8 mouse cellular contexts compared by ENCODE assay signal in genomic region chr9:36726131-36727033, GRCm38 (mm10). TPM values are rescaled to one million over a fixed set of nuclear protein-coding genes. Genes with fewer than 3 reads are reported as not detected.
DNase-seq lines count a peak whose midpoint lies in the region; ATAC-seq and TF ChIP-seq lines count a peak whose summit lies in the region.

No protein-coding gene starts in this region.

- peak overlapping the region; percentile 54 for H3K9ac ChIP-seq in embryonic facial prominence, embryonic 15.5 days
- peak overlapping the region; percentile 79 for H3K9ac ChIP-seq in limb, embryonic 14.5 days (ENCODE audit: low read depth, low read length, severe bottlenecking)
- peak overlapping the region; percentile 66 for H3K9ac ChIP-seq in midbrain, postnatal 0 days (replicated peaks; ENCODE audit: low read length, poor library complexity, severe bottlenecking)

- peak overlapping the region; percentile 97 for H3K4me2 ChIP-seq in embryonic facial prominence, embryonic 15.5 days (replicated peaks)
- peak overlapping the region; percentile 87 for H3K4me2 ChIP-seq in limb, embryonic 14.5 days (replicated peaks; ENCODE audit: low read depth, low read length, severe bottlenecking)
- peak overlapping the region; percentile 99 for H3K4me2 ChIP-seq in midbrain, postnatal 0 days (ENCODE audit: low read depth, low read length, poor library complexity, severe bottlenecking)

- peak overlapping the region; percentile 52 for H3K27ac ChIP-seq in bone marrow, adult 2 months (ENCODE audit: control insufficient read depth, insufficient read depth, low read depth, low read length, poor library complexity)
- peak overlapping the region; percentile 93 for H3K27ac ChIP-seq in embryonic facial prominence, embryonic 15.5 days (replicated peaks)
- peak overlapping the region; percentile 91 for H3K27ac ChIP-seq in limb, embryonic 14.5 days (replicated peaks; ENCODE audit: low read depth, low read length)
- H3K27ac ChIP-seq in midbrain, postnatal 0 days (ENCODE audit: low read depth, low read length): peak overlapping the region; percentile 65

- peak; percentile 45; the same call in 1 of the 2 replicates for TF ChIP-seq POLR2A in bone marrow, adult 2 months (IDR thresholded peaks at IDR 0.05; ENCODE audit: borderline replicate concordance, control insufficient read depth, low read depth, low read length)
- peak; percentile 32; the same call in 1 of the 2 replicates for TF ChIP-seq POLR2A in limb, embryonic 14.5 days (IDR thresholded peaks at IDR 0.05; ENCODE audit: borderline replicate concordance, extremely low read depth, insufficient read depth, insufficient read length)

- no peak for TF ChIP-seq CTCF in bone marrow, adult 2 months (IDR thresholded peaks at IDR 0.05; ENCODE audit: control insufficient read depth, insufficient read depth, low read length)
- peak; percentile 32 for TF ChIP-seq CTCF in midbrain, postnatal 0 days (IDR thresholded peaks at IDR 0.05)

- peak; percentile 92 for ATAC-seq in embryonic facial prominence, embryonic 15.5 days (ENCODE audit: insufficient number of reproducible peaks, low FRiP score, low TSS enrichment, low read depth)
- ATAC-seq in limb, embryonic 14.5 days (ENCODE audit: low FRiP score, low read depth): peak; percentile 93
- peak; percentile 93 for ATAC-seq in midbrain, postnatal 0 days (ENCODE audit: low FRiP score)

- no peaks in the 10 kb centered on the region for H3K4me1 ChIP-seq in bone marrow, adult 2 months (ENCODE audit: control insufficient read depth, insufficient read depth, low read length)
- peaks cover 15% of the 10 kb centered on the region for H3K4me1 ChIP-seq in embryonic facial prominence, embryonic 15.5 days
- H3K4me1 ChIP-seq in limb, embryonic 14.5 days (ENCODE audit: control insufficient read depth, insufficient read depth, low read length): peaks cover 8% of the 10 kb centered on the region
- 0 out of 2 replicates have a peak, but pooled peaks cover 5% of the 10 kb centered on the region for H3K4me1 ChIP-seq in midbrain, postnatal 0 days (ENCODE audit: insufficient read depth, low read length)

- peak; percentile 94 for DNase-seq in 416B (ENCODE audit: low read depth)
- peak; percentile 92 for DNase-seq in heart, adult 8-10 months (ENCODE audit: low spot score)
- peak; percentile 94 for DNase-seq in kidney, adult 9 months
- DNase-seq in limb, embryonic 14.5 days (ENCODE audit: low spot score): peak; percentile 93
- DNase-seq in midbrain, postnatal 0 days (ENCODE audit: low spot score): peak; percentile 93
- peak; percentile 77 to 88 for DNase-seq in spleen, postnatal 14 days (ENCODE audit: low spot score in 2 of 2)

- H3K4me3 ChIP-seq in bone marrow, adult 2 months (replicated peaks; ENCODE audit: control insufficient read depth, low read depth, low read length): peak overlapping the region; percentile 93
- H3K4me3 ChIP-seq in embryonic facial prominence, embryonic 15.5 days (replicated peaks): peak overlapping the region; percentile 74
- H3K4me3 ChIP-seq in limb, embryonic 14.5 days (replicated peaks; ENCODE audit: low read length): peak overlapping the region; percentile 67
- H3K4me3 ChIP-seq in midbrain, postnatal 0 days (ENCODE audit: low read depth, low read length): peak overlapping the region; percentile 62

- under 1% methylated on average over 53 of the region's 53 CpGs for WGBS in bone marrow, adult 2 months
- WGBS in embryonic facial prominence, embryonic 15.5 days: under 1% methylated on average over 53 of the region's 53 CpGs
- WGBS in limb, embryonic 14.5 days: under 1% methylated on average over 53 of the region's 53 CpGs
- WGBS in midbrain, postnatal 0 days: under 1% methylated on average over 52 of the region's 53 CpGs

- no peaks in the 10 kb centered on the region for H3K9me3 ChIP-seq in embryonic facial prominence, embryonic 15.5 days (replicated peaks)
- no peaks in the 10 kb centered on the region for H3K9me3 ChIP-seq in limb, embryonic 14.5 days (ENCODE audit: control insufficient read depth, low read length)
- no peaks in the 10 kb centered on the region for H3K9me3 ChIP-seq in midbrain, postnatal 0 days (ENCODE audit: low read length)

- peaks cover 20% of the 10 kb centered on the region for H3K36me3 ChIP-seq in embryonic facial prominence, embryonic 15.5 days
- H3K36me3 ChIP-seq in limb, embryonic 14.5 days (ENCODE audit: control insufficient read depth, insufficient read depth, low read length): peaks cover 39% of the 10 kb centered on the region
- no peaks in the 10 kb centered on the region for H3K36me3 ChIP-seq in midbrain, postnatal 0 days (ENCODE audit: insufficient read depth, low read length)

- H3K27me3 ChIP-seq in embryonic facial prominence, embryonic 15.5 days: no peaks in the 10 kb centered on the region
- H3K27me3 ChIP-seq in limb, embryonic 14.5 days (ENCODE audit: control insufficient read depth, insufficient read depth, low read length): no peaks in the 10 kb centered on the region
- no peaks in the 10 kb centered on the region for H3K27me3 ChIP-seq in midbrain, postnatal 0 days (ENCODE audit: insufficient read depth, low read length)

RNA-seq across cellular contexts. Expression of gene Chek1, which starts 0.5 kb away (rescaled TPM):
- 19.0 and 43.8 TPM in 2 replicates for polyA plus RNA-seq in bone marrow, adult 2 months (2011; ENCODE audit: insufficient read depth, insufficient read length, low replicate concordance, missing spikeins)
- polyA plus RNA-seq in embryonic facial prominence, embryonic 15.5 days (2015; fragmentation: Nextera tagmentation; extraction: Ambion mirVana): 26.8 and 30.4 TPM in 2 replicates
- total RNA-seq in heart, adult 8-10 months (2022): under 1 TPM; 0.19 to 0.86 (median 0.35) TPM
- polyA plus RNA-seq in limb, embryonic 14.5 days (2012; rRNA removed): 17.2 and 18.4 TPM in 2 replicates
- 32.7 and 32.9 TPM in 2 replicates for polyA plus RNA-seq in limb, embryonic 14.5 days (2014; fragmentation: Nextera tagmentation; extraction: Ambion mirVana)
- 3.4 and 3.7 TPM in 2 replicates for total RNA-seq in midbrain, postnatal 0 days (2014; rRNA removed)
- polyA plus RNA-seq in midbrain, postnatal 0 days (2015; fragmentation: Nextera tagmentation; extraction: Ambion mirVana): 1.9 and 2.9 TPM in 2 replicates

RNA-seq across cellular contexts. Expression of gene Acrv1, which starts 33.4 kb away (rescaled TPM):
- not detected in 2 replicates for polyA plus RNA-seq in bone marrow, adult 2 months (2011; ENCODE audit: insufficient read depth, insufficient read length, low replicate concordance, missing spikeins)
- polyA plus RNA-seq in embryonic facial prominence, embryonic 15.5 days (2015; fragmentation: Nextera tagmentation; extraction: Ambion mirVana): not detected in 2 replicates
- total RNA-seq in heart, adult 8-10 months (2022): not detected
- polyA plus RNA-seq in limb, embryonic 14.5 days (2012; rRNA removed): not detected in 2 replicates
- polyA plus RNA-seq in limb, embryonic 14.5 days (2014; fragmentation: Nextera tagmentation; extraction: Ambion mirVana): not detected in 2 replicates
- not detected in 2 replicates for total RNA-seq in midbrain, postnatal 0 days (2014; rRNA removed)
- polyA plus RNA-seq in midbrain, postnatal 0 days (2015; fragmentation: Nextera tagmentation; extraction: Ambion mirVana): not detected in 2 replicates

RNA-seq across cellular contexts. Expression of gene Stt3a, which starts 41.1 kb away (rescaled TPM):
- polyA plus RNA-seq in bone marrow, adult 2 months (2011; ENCODE audit: insufficient read depth, insufficient read length, low replicate concordance, missing spikeins): 18.4 and 76.7 TPM in 2 replicates
- 266 and 270 TPM in 2 replicates for polyA plus RNA-seq in embryonic facial prominence, embryonic 15.5 days (2015; fragmentation: Nextera tagmentation; extraction: Ambion mirVana)
- 10 to 100 TPM; 51.1 to 59.0 (median 56.2) TPM for total RNA-seq in heart, adult 8-10 months (2022)
- 264 and 309 TPM in 2 replicates for polyA plus RNA-seq in limb, embryonic 14.5 days (2012; rRNA removed)
- polyA plus RNA-seq in limb, embryonic 14.5 days (2014; fragmentation: Nextera tagmentation; extraction: Ambion mirVana): 245 and 251 TPM in 2 replicates
- 62.1 and 64.4 TPM in 2 replicates for total RNA-seq in midbrain, postnatal 0 days (2014; rRNA removed)
- 63.3 and 73.6 TPM in 2 replicates for polyA plus RNA-seq in midbrain, postnatal 0 days (2015; fragmentation: Nextera tagmentation; extraction: Ambion mirVana)

Comparison
In these comparisons a context has a peak if more than half of its experiments do, and no peak if none do; other contexts are left out.
1. Peak in every context shown above with its lines: DNase-seq, ATAC-seq, H3K4me3 ChIP-seq and H3K27ac ChIP-seq.